9 mouse cellular contexts compared by ENCODE assay signal in genomic region chr8:71693166-71694041, GRCm38 (mm10). TPM values are rescaled to one million over a fixed set of nuclear protein-coding genes. Genes with fewer than 3 reads are reported as not detected.
A peak's percentile ranks its signal among the peaks of the same experiment; 100 is the strongest.
DNase-seq lines count a peak whose midpoint lies in the region; ATAC-seq lines count a peak whose summit lies in the region.
"Had no signal": no experiment of that assay in that cellular context is flagged by ENCODE, and none has a peak within 500 bp of the region (broad histone marks: within the 10 kb centered on the region; RNA-seq: fewer than 3 reads in every experiment).

No protein-coding gene starts in this region.

- H3K27me3 ChIP-seq in lung, embryonic 15.5 days, result peaks cover 84% of the 10 kb centered on the region
- H3K27me3 ChIP-seq in embryonic facial prominence, embryonic 12.5 days, result peaks cover 90% of the 10 kb centered on the region
- H3K27me3 ChIP-seq in intestine, embryonic 16.5 days (replicated peaks; ENCODE audit: control insufficient read depth, insufficient read depth, low read length), result peaks cover 62% of the 10 kb centered on the region
- peaks cover 88% of the 10 kb centered on the region for H3K27me3 ChIP-seq in neural tube, embryonic 15.5 days (replicated peaks)

- WGBS in lung, embryonic 15.5 days, result 9% methylated on average over 68 of the region's 68 CpGs
- WGBS in embryonic facial prominence, embryonic 12.5 days, result 9% methylated on average over 68 of the region's 68 CpGs
- 19% methylated on average over 68 of the region's 68 CpGs for WGBS in intestine, embryonic 16.5 days
- 9% methylated on average over 68 of the region's 68 CpGs for WGBS in neural tube, embryonic 15.5 days

- no peaks in the 10 kb centered on the region for H3K36me3 ChIP-seq in lung, embryonic 15.5 days
- H3K36me3 ChIP-seq in embryonic facial prominence, embryonic 12.5 days, result no peaks in the 10 kb centered on the region
- H3K36me3 ChIP-seq in intestine, embryonic 16.5 days (ENCODE audit: control insufficient read depth, insufficient read depth, low read length), result peaks cover 2% of the 10 kb centered on the region
- H3K36me3 ChIP-seq in neural tube, embryonic 15.5 days, result no peaks in the 10 kb centered on the region
- H3K36me3 ChIP-seq: liver, embryonic 13.5 days had no signal

- no peaks in the 10 kb centered on the region for H3K9me3 ChIP-seq in lung, embryonic 15.5 days
- no peaks in the 10 kb centered on the region; the same call in 1 of the 2 replicates for H3K9me3 ChIP-seq in embryonic facial prominence, embryonic 12.5 days
- H3K9me3 ChIP-seq in intestine, embryonic 16.5 days (ENCODE audit: control insufficient read depth, low read length), result no peaks in the 10 kb centered on the region
- no peaks in the 10 kb centered on the region for H3K9me3 ChIP-seq in neural tube, embryonic 15.5 days (replicated peaks)
- H3K9me3 ChIP-seq: liver, embryonic 13.5 days had no signal

- no peak for DNase-seq in lung, postnatal 14 days
- DNase-seq in embryo, embryonic 10 days (ENCODE audit: low spot score), result no peak
- no peak for DNase-seq in gastrocnemius, postnatal 14 days
- no peak for DNase-seq in spleen, postnatal 36 days (ENCODE audit: low spot score in 2 of 2)
- DNase-seq: liver, embryonic 13.5 days had no signal

- no peak overlapping the region for H3K9ac ChIP-seq in lung, embryonic 15.5 days
- no peak overlapping the region for H3K9ac ChIP-seq in embryonic facial prominence, embryonic 12.5 days
- H3K9ac ChIP-seq in intestine, embryonic 16.5 days (ENCODE audit: low read depth, low read length), result no peak overlapping the region
- no peak overlapping the region for H3K9ac ChIP-seq in neural tube, embryonic 15.5 days (replicated peaks)
- H3K9ac ChIP-seq: liver, embryonic 13.5 days had no signal

- peak overlapping the region; percentile 17; the same call in 1 of the 2 replicates for H3K4me2 ChIP-seq in lung, embryonic 15.5 days
- peak overlapping the region; percentile 29 for H3K4me2 ChIP-seq in embryonic facial prominence, embryonic 12.5 days (replicated peaks)
- H3K4me2 ChIP-seq in intestine, embryonic 16.5 days (ENCODE audit: low read depth, low read length), result peak overlapping the region; percentile 19; the same call in 1 of the 2 replicates
- H3K4me2 ChIP-seq in neural tube, embryonic 15.5 days, result peak overlapping the region; percentile 52
- H3K4me2 ChIP-seq: liver, embryonic 13.5 days had no signal

- peak overlapping the region; percentile 17 for H3K4me3 ChIP-seq in lung, embryonic 15.5 days
- H3K4me3 ChIP-seq in embryonic facial prominence, embryonic 12.5 days, result peak overlapping the region; percentile 17; the same call in 1 of the 2 replicates
- peak overlapping the region; percentile 16; the same call in 1 of the 2 replicates for H3K4me3 ChIP-seq in intestine, embryonic 16.5 days (ENCODE audit: low read length)
- H3K4me3 ChIP-seq in neural tube, embryonic 15.5 days (replicated peaks), result peak overlapping the region; percentile 29
- H3K4me3 ChIP-seq: liver, embryonic 13.5 days had no signal

- ATAC-seq in lung, embryonic 15.5 days (ENCODE audit: borderline replicate concordance, extremely low read depth, low FRiP score, low TSS enrichment), result no peak
- ATAC-seq in embryonic facial prominence, embryonic 12.5 days (ENCODE audit: insufficient number of reproducible peaks, insufficient read depth, low FRiP score, low TSS enrichment), result no peak; the same call in 1 of the 2 replicates
- no peak for ATAC-seq in intestine, embryonic 16.5 days
- no peak; the same call in 1 of the 2 replicates for ATAC-seq in neural tube, embryonic 15.5 days (ENCODE audit: low FRiP score)

- peaks cover 9% of the 10 kb centered on the region; the same call in 1 of the 2 replicates for H3K4me1 ChIP-seq in lung, embryonic 15.5 days
- H3K4me1 ChIP-seq in embryonic facial prominence, embryonic 12.5 days, result peaks cover 8% of the 10 kb centered on the region; the same call in 1 of the 2 replicates
- H3K4me1 ChIP-seq in intestine, embryonic 16.5 days (ENCODE audit: control insufficient read depth, insufficient read depth, low read length), result peaks cover 8% of the 10 kb centered on the region
- peaks cover 20% of the 10 kb centered on the region for H3K4me1 ChIP-seq in neural tube, embryonic 15.5 days

- no peak overlapping the region for H3K27ac ChIP-seq in lung, embryonic 15.5 days
- no peak overlapping the region for H3K27ac ChIP-seq in embryonic facial prominence, embryonic 12.5 days
- no peak overlapping the region for H3K27ac ChIP-seq in intestine, embryonic 16.5 days (ENCODE audit: low read length)
- H3K27ac ChIP-seq in neural tube, embryonic 15.5 days (replicated peaks), result no peak overlapping the region
- H3K27ac ChIP-seq: liver, embryonic 13.5 days had no signal

- intact Hi-C loops in gastrocnemius, postnatal 14 days (cut with DNase I; ENCODE audit: low total_unique reads), result no loop called here

RNA-seq across cellular contexts. Expression of gene Insl3, which starts 4.4 kb away (rescaled TPM):
- 0.63 and 1.3 TPM in 2 replicates for polyA plus RNA-seq in lung, embryonic 15.5 days (2015; fragmentation: Nextera tagmentation; extraction: Ambion mirVana)
- 0.39 and 0.50 TPM in 2 replicates for polyA plus RNA-seq in embryonic facial prominence, embryonic 12.5 days (2016; fragmentation: Nextera tagmentation; extraction: Ambion mirVana)
- 2.4 and 2.5 TPM in 2 replicates for polyA plus RNA-seq in intestine, embryonic 16.5 days (2015; fragmentation: Nextera tagmentation; extraction: Ambion mirVana)
- 1.4 and 2.8 TPM in 2 replicates for polyA plus RNA-seq in neural tube, embryonic 15.5 days (2015; fragmentation: Nextera tagmentation; extraction: Ambion mirVana)
- total RNA-seq in gastrocnemius, postnatal 14 days (2021), result 1 to 10 TPM; 1.1 to 1.5 TPM

RNA-seq across cellular contexts. Expression of gene B3gnt3, which starts 8.2 kb away (rescaled TPM):
- polyA plus RNA-seq in lung, embryonic 15.5 days (2015; fragmentation: Nextera tagmentation; extraction: Ambion mirVana), result 3.3 and 3.6 TPM in 2 replicates
- 0.64 and 0.67 TPM in 2 replicates for polyA plus RNA-seq in embryonic facial prominence, embryonic 12.5 days (2016; fragmentation: Nextera tagmentation; extraction: Ambion mirVana)
- 19.2 and 20.9 TPM in 2 replicates for polyA plus RNA-seq in intestine, embryonic 16.5 days (2015; fragmentation: Nextera tagmentation; extraction: Ambion mirVana)
- polyA plus RNA-seq in neural tube, embryonic 15.5 days (2015; fragmentation: Nextera tagmentation; extraction: Ambion mirVana), result 0.56 and 1.3 TPM in 2 replicates
- 1 to 10 TPM; 5.2 to 5.5 TPM for total RNA-seq in gastrocnemius, postnatal 14 days (2021)

RNA-seq across cellular contexts. Expression of gene Jak3, which starts 17.3 kb away (rescaled TPM):
- 9.9 TPM in 2 replicates for polyA plus RNA-seq in lung, embryonic 15.5 days (2015; fragmentation: Nextera tagmentation; extraction: Ambion mirVana)
- polyA plus RNA-seq in embryonic facial prominence, embryonic 12.5 days (2016; fragmentation: Nextera tagmentation; extraction: Ambion mirVana), result 3.4 and 4.5 TPM in 2 replicates
- 11.5 and 13.5 TPM in 2 replicates for polyA plus RNA-seq in intestine, embryonic 16.5 days (2015; fragmentation: Nextera tagmentation; extraction: Ambion mirVana)
- polyA plus RNA-seq in neural tube, embryonic 15.5 days (2015; fragmentation: Nextera tagmentation; extraction: Ambion mirVana), result 7.4 and 11.5 TPM in 2 replicates
- 1 to 10 TPM; 2.6 to 2.8 TPM for total RNA-seq in gastrocnemius, postnatal 14 days (2021)

RNA-seq across cellular contexts. Expression of gene Unc13a, which starts 21.8 kb away (rescaled TPM):
- polyA plus RNA-seq in lung, embryonic 15.5 days (2015; fragmentation: Nextera tagmentation; extraction: Ambion mirVana), result 0.66 and 0.81 TPM in 2 replicates
- 1.9 and 2.8 TPM in 2 replicates for polyA plus RNA-seq in embryonic facial prominence, embryonic 12.5 days (2016; fragmentation: Nextera tagmentation; extraction: Ambion mirVana)
- polyA plus RNA-seq in intestine, embryonic 16.5 days (2015; fragmentation: Nextera tagmentation; extraction: Ambion mirVana), result 0.98 and 1.2 TPM in 2 replicates
- 18.1 and 22.2 TPM in 2 replicates for polyA plus RNA-seq in neural tube, embryonic 15.5 days (2015; fragmentation: Nextera tagmentation; extraction: Ambion mirVana)
- under 1 TPM; 0.18 to 0.20 TPM for total RNA-seq in gastrocnemius, postnatal 14 days (2021)

RNA-seq across cellular contexts. Expression of gene Fcho1, which starts 32.1 kb away (rescaled TPM):
- 4.8 and 7.6 TPM in 2 replicates for polyA plus RNA-seq in lung, embryonic 15.5 days (2015; fragmentation: Nextera tagmentation; extraction: Ambion mirVana)
- polyA plus RNA-seq in embryonic facial prominence, embryonic 12.5 days (2016; fragmentation: Nextera tagmentation; extraction: Ambion mirVana), result 7.4 and 8.3 TPM in 2 replicates
- polyA plus RNA-seq in intestine, embryonic 16.5 days (2015; fragmentation: Nextera tagmentation; extraction: Ambion mirVana), result 5.0 and 6.4 TPM in 2 replicates
- 81.2 and 85.0 TPM in 2 replicates for polyA plus RNA-seq in neural tube, embryonic 15.5 days (2015; fragmentation: Nextera tagmentation; extraction: Ambion mirVana)
- total RNA-seq in gastrocnemius, postnatal 14 days (2021), result under 1 TPM; 0.39 to 0.53 TPM
